Mouse (Mus musculus) erythroblast, adult 5-6 weeks (primary cell): ENCODE data around the gene Pde8a. TPM values are rescaled to one million over a fixed set of nuclear protein-coding genes. Genes with fewer than 3 reads are reported as not detected.
"Not testable (repeated sequence)": the region's sequence is repeated elsewhere in the genome, so short reads cannot be mapped to it uniquely, and the experiment has no call there.

Source experiments
- ATAC-seq: replicated peaks from 2 replicates; pipeline ENCODE4 v1.8.0; 2016; ENCODE audit warnings: moderate number of reproducible peaks, mild to moderate bottlenecking, moderate TSS enrichment, inconsistent platforms; ENCODE audit not compliant: poor library complexity, low FRiP score, severe bottlenecking
- total RNA-seq, 2 experiments: library from RNA; stranded (forward) in 1 of 2; stranded (reverse) in 1 of 2; fragments of 150-400 nt in 1 of 2; fragments of 200-764, 138-1000 nt in 1 of 2; gene quantifications; 2 replicates each; pipeline versions ENCODE4 v1.2.3 to v1.2.4; 2015 to 2017; ENCODE audit warnings: low replicate concordance in 2 of 2

Pde8a gene
- total RNA-seq (2015; ENCODE audit: low replicate concordance) (6.3 and 6.5 TPM in 2 replicates), total RNA-seq (2017; ENCODE audit: low replicate concordance) (1.5 and 5.9 TPM in 2 replicates)

GRCm38 (mm10) chr7:81213347-81214152 lies at the start of gene Pde8a:
TSS of gene Pde8a (plus strand) at chr7:81213596.
- no peak for ATAC-seq

GRCm38 (mm10) chr7:81164411-81164810 lies 49.0 kb upstream of the Pde8a start:
- no peak for ATAC-seq

GRCm38 (mm10) chr7:81167124-81167523 lies 46.3 kb upstream of the Pde8a start:
- ATAC-seq, result no peak

GRCm38 (mm10) chr7:81169351-81169750 lies 44.0 kb upstream of the Pde8a start:
- ATAC-seq, result no peak

GRCm38 (mm10) chr7:81173931-81174330 lies 39.5 kb upstream of the Pde8a start:
- no peak for ATAC-seq

GRCm38 (mm10) chr7:81174654-81175053 lies 38.7 kb upstream of the Pde8a start:
- ATAC-seq, result no peak

- no peak; the same call in 1 of the 2 replicates for ATAC-seq
Observed at GRCm38 (mm10) chr7:81176187-81176769, 37.1 kb upstream of the Pde8a start.

- no peak for ATAC-seq
Observed at GRCm38 (mm10) chr7:81179494-81179893, 33.9 kb upstream of the Pde8a start.

- ATAC-seq, result no peak
Observed at GRCm38 (mm10) chr7:81182492-81183175, 30.8 kb upstream of the Pde8a start.

- ATAC-seq, result no peak
Observed at GRCm38 (mm10) chr7:81183181-81183580, 30.2 kb upstream of the Pde8a start.

GRCm38 (mm10) chr7:81184136-81184535 lies 29.3 kb upstream of the Pde8a start:
- ATAC-seq, result no peak

- ATAC-seq, result no peak
Observed at GRCm38 (mm10) chr7:81184651-81185050, 28.7 kb upstream of the Pde8a start.

GRCm38 (mm10) chr7:81186036-81186435 lies 27.4 kb upstream of the Pde8a start:
- not testable (repeated sequence) for ATAC-seq

GRCm38 (mm10) chr7:81189180-81189579 lies 24.2 kb upstream of the Pde8a start:
- no peak for ATAC-seq

GRCm38 (mm10) chr7:81195509-81195908 lies 17.9 kb upstream of the Pde8a start:
- no peak for ATAC-seq

GRCm38 (mm10) chr7:81196796-81197195 lies 16.6 kb upstream of the Pde8a start:
- no peak for ATAC-seq

- ATAC-seq, result no peak
Observed at GRCm38 (mm10) chr7:81198538-81198937, 14.9 kb upstream of the Pde8a start.

- no peak for ATAC-seq
Observed at GRCm38 (mm10) chr7:81199109-81199508, 14.3 kb upstream of the Pde8a start.

- no peak for ATAC-seq
Observed at GRCm38 (mm10) chr7:81199757-81200156, 13.6 kb upstream of the Pde8a start.

GRCm38 (mm10) chr7:81202389-81202788 lies 11.0 kb upstream of the Pde8a start:
- no peak for ATAC-seq

- not testable (repeated sequence) for ATAC-seq
Observed at GRCm38 (mm10) chr7:81203576-81203975, 9.8 kb upstream of the Pde8a start.
